Mouse (Mus musculus) liver, adult 2 months (tissue): ENCODE data around the gene Pls1. TPM values are rescaled to one million over a fixed set of nuclear protein-coding genes. Genes with fewer than 3 reads are reported as not detected.

Source experiments
- DNase-seq: peaks from one replicate; pipeline ENCODE4 v3.0.0-alpha.2; 2011; ENCODE audit warnings: low read depth, low spot score; ENCODE audit errors: extremely low read depth
- H3K27ac ChIP-seq: fragments of 200-500 bp; replicated peaks from 2 replicates; pipeline ENCODE4 v1.5.1; 2012; ENCODE audit warnings: low read depth, mild to moderate bottlenecking, control low read depth, inconsistent platforms, low read length; ENCODE audit not compliant: insufficient read depth
- H3K27me3 ChIP-seq: fragments of 200-500 bp; 2 replicates; pipeline ENCODE4 v1.6.1; 2012; ENCODE audit warnings: mild to moderate bottlenecking, moderate library complexity, low read length, inconsistent platforms; ENCODE audit not compliant: control insufficient read depth, insufficient read depth
- H3K36me3 ChIP-seq: fragments of 200-500 bp; 2 replicates; pipeline ENCODE4 v1.6.1; 2012; ENCODE audit warnings: low read length, inconsistent platforms; ENCODE audit not compliant: control insufficient read depth, insufficient read depth
- H3K4me1 ChIP-seq: fragments of 200-500 bp; 2 replicates; pipeline ENCODE4 v1.6.1; 2011; ENCODE audit warnings: low read length; ENCODE audit not compliant: control insufficient read depth, insufficient read depth
- H3K4me3 ChIP-seq: fragments of 200-500 bp; 2 replicates; pipeline ENCODE4 v1.5.1; 2011; ENCODE audit warnings: low read depth, mild to moderate bottlenecking, control low read depth, low read length, moderate library complexity; ENCODE audit not compliant: insufficient read depth
- H3K79me2 ChIP-seq: fragments of 200-500 bp; 2 replicates; pipeline ENCODE4 v1.6.1; 2012; ENCODE audit warnings: inconsistent platforms, mild to moderate bottlenecking, low read length, moderate library complexity; ENCODE audit not compliant: control insufficient read depth, insufficient read depth
- H3K9ac ChIP-seq: fragments of 200-500 bp; 2 replicates; pipeline ENCODE4 v1.6.1; 2012; ENCODE audit warnings: low read depth, mild to moderate bottlenecking, control low read depth, inconsistent platforms, low read length
- CTCF ChIP-seq: fragments of 200-500 bp; IDR thresholded peaks from 2 replicates; pipeline ENCODE4 v1.5.1; 2011; ENCODE audit warnings: low read depth, low read length, control low read depth
- POLR2A ChIP-seq: fragments of 200-500 bp; IDR thresholded peaks from 2 replicates; pipeline ENCODE4 v1.6.1; 2011; ENCODE audit warnings: low read length, control low read depth; ENCODE audit not compliant: insufficient read depth; ENCODE audit errors: extremely low read depth
- whole genome bisulfite sequencing: fragments of 180-500 bp; shearing (Covaris S2); methylation state at CpG from one replicate; pipeline ENCODE4 v1.1.7; 2018; 5-methylcytosine and 5-hydroxymethylcytosine counted together
- polyA plus RNA-seq: library from polyadenylated mRNA; depleted of rRNA; stranded (reverse); fragments of >200 nt; gene quantifications from 2 replicates; pipeline ENCODE4 v1.2.3, GENCODE M21; 2012
- total RNA-seq: library from RNA; depleted of rRNA; stranded (reverse); fragments of >200 nt; gene quantifications from 2 replicates; pipeline ENCODE4 v1.2.3, GENCODE M21; 2014

The Pls1 gene
- total and polyA plus RNA-seq, 2 experiments = 0.44 to 2.2 TPM

DNA sequence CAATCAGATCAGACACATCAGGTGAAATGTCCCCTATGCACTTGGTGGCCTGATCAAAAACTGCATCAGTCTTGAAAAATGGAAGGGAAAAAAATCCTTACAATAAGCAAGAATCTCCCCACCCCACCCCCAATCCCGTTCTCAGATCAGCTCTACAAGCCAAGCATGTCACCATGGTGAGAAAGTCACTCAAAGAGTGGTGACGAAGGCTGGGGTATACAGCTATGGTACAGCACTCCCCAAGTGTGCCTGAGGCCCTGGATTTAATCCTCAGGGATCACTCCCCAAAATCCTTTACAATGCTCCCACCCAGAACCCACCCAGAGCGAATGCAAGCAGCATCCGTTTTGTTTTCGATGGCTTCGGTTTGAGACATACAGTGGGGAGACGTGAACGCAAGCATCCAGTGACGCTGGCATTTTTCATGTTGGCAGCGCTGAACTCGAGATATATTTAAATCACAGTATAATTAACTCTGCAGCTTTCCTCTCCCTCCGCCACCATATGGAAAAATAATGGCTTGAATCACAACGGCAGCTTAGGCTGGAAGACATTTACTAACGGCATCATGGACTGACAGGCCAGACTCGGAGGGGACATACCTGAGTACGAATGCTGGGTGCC lies 60.1 kb downstream of the Pls1 start:
- Histone ChIP-seq H3K27ac (no peak overlapping the region), H3K9ac (no peak overlapping the region), H3K4me3 (no peak overlapping the region), H3K27me3 (no peaks in the 10 kb centered on the region), H3K79me2 (no peaks in the 10 kb centered on the region), H3K36me3 (no peaks in the 10 kb centered on the region), H3K4me1 (no peaks in the 10 kb centered on the region)
- DNase-seq = no peak
- 90% methylated on average over 16 of the region's 16 CpGs for WGBS
- TF ChIP-seq POLR2A (no peak), CTCF (no peak)

DNA sequence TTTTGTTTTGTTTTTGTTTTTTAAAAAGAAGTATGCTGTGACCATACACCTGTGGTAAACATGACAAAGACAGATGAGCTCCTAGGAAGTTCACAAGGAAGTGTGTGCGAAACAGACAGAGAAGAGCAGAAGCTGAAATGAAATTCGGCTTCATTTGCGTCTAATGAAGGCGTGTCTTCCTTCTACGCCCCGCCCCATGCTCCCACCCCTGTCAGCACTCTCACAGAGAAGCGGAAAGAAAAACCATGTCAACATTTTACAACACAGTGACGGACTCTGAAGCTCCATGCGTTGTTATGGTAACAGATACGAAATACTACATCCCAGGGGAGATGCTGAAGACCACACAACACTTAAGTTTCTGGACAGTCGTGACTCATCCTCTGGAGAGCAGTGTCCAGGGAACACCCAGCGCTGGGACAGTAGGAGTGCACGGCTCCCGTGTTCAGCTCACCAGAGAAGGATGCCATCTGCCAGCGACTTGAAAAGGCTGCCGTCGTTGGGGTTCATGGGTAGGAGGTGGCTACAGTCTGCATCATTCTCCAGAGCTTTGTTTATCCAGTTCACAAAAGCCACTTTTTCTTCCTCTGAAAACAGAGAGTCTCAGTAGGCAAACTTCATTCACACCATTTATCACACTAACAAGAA lies 61.3 kb downstream of the Pls1 start:
- no peak for TF ChIP-seq POLR2A
- no peak for TF ChIP-seq CTCF
- no peak for DNase-seq
- no peak overlapping the region for H3K4me3 ChIP-seq
- WGBS = 81% methylated on average over 17 of the region's 17 CpGs
- H3K27ac ChIP-seq = no peak overlapping the region
- H3K79me2 ChIP-seq = no peaks in the 10 kb centered on the region
- H3K27me3 ChIP-seq = no peaks in the 10 kb centered on the region
- H3K36me3 ChIP-seq = no peaks in the 10 kb centered on the region
- no peaks in the 10 kb centered on the region for H3K4me1 ChIP-seq
- no peak overlapping the region for H3K9ac ChIP-seq

DNA sequence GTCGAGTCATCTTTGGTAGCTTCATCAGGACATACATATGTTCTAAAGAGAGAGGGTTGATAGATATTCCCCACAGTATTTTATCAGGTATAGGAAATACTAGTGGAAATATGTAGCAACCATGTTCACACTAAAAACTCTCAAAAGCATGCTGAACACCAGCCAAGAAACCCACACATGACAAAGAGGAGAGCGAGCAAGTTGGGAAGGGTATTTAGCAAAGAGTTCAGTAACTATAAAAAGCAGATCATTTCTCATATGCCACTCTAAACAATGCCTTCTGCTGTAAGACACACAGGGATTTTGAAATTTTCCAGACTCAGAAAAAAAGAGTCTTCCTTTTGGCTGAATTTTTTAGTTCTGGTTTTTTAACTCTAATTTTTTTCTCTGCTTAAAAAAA lies 73.4 kb downstream of the Pls1 start:
- Histone ChIP-seq H3K4me3 (no peak overlapping the region), H3K27me3 (no peaks in the 10 kb centered on the region), H3K36me3 (no peaks in the 10 kb centered on the region), H3K27ac (no peak overlapping the region), H3K9ac (no peak overlapping the region), H3K79me2 (no peaks in the 10 kb centered on the region), H3K4me1 (no peaks in the 10 kb centered on the region)
- TF ChIP-seq CTCF = no peak
- TF ChIP-seq POLR2A = no peak
- no peak for DNase-seq
- WGBS = 84% methylated on average over 2 of the region's 2 CpGs

DNA sequence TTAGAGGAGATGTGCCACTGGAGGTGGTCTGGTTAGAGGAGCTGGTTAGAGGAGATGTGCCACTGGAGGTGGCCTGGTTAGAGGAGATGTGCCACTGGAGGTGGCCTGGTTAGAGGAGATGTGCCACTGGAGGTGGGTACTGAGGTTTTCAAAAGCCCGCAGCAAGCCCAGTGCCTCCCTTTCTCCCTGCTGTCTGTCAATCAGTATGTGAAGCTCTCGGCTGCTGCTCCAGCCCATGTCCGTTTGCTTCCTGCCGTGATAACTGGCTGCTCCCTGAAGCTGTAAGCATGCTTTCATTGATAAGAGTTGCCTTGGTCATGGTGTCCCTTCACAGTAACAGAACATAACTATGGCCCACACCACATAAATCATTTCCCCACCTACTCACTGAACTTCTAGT lies 81.9 kb downstream of the Pls1 start:
- no peaks in the 10 kb centered on the region for H3K36me3 ChIP-seq
- 68% methylated on average over 4 of the region's 4 CpGs for WGBS
- H3K9ac ChIP-seq = no peak overlapping the region
- TF ChIP-seq CTCF = no peak
- no peak for TF ChIP-seq POLR2A
- H3K27ac ChIP-seq = no peak overlapping the region
- no peaks in the 10 kb centered on the region for H3K79me2 ChIP-seq
- no peak overlapping the region for H3K4me3 ChIP-seq
- no peak for DNase-seq
- no peaks in the 10 kb centered on the region for H3K27me3 ChIP-seq
- no peaks in the 10 kb centered on the region for H3K4me1 ChIP-seq

DNA sequence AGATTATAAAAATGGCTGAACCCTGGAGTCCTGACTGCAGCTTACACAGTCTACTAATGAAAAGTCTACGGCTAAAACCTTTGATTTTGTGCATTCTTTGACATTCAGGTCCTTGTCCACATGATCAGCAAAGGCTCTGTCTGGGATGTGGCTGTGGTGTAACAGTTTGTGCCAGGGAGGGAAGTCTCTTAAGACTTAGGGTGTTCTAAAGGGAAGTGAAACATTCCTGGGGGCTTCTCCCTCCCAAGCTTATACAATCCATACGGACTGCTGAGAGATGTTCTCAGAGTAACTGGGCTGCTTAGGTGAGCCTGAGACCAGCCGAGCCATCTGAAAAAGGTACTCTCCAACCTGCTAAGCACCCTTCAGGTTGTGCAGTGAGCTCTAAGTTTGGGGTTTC lies 82.9 kb downstream of the Pls1 start:
- DNase-seq = no peak
- Histone ChIP-seq H3K27me3 (no peaks in the 10 kb centered on the region), H3K27ac (no peak overlapping the region), H3K4me3 (no peak overlapping the region), H3K36me3 (no peaks in the 10 kb centered on the region), H3K9ac (no peak overlapping the region), H3K4me1 (no peaks in the 10 kb centered on the region), H3K79me2 (no peaks in the 10 kb centered on the region)
- WGBS = 91% methylated on average over 3 of the region's 3 CpGs
- TF ChIP-seq POLR2A = no peak
- no peak for TF ChIP-seq CTCF

DNA sequence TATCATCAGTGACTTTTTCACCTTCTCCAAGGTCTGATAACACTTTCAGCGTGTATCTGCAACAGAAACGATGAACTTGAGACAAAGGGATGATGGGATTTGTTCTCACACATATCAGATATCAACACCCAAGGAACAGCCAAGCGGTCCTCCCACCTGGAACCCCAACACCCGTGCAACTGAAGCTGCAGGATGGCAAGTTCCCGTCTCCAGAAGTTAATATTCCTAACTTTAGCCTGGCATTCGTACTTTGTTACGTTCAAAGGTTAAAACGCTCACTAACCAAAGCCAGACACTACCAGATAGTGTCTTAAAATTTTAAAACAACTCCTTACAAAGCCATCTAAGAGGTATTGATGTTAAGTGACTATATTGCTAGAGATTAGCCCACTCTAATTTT lies 83.7 kb downstream of the Pls1 start:
- WGBS = 86% methylated on average over 8 of the region's 8 CpGs

More for the DNA sequence above, 83.7 kb downstream of the Pls1 start:
- Histone ChIP-seq H3K9ac (no peak overlapping the region), H3K79me2 (no peaks in the 10 kb centered on the region), H3K4me1 (no peaks in the 10 kb centered on the region), H3K4me3 (no peak overlapping the region), H3K27ac (no peak overlapping the region), H3K27me3 (no peaks in the 10 kb centered on the region), H3K36me3 (no peaks in the 10 kb centered on the region)
- TF ChIP-seq CTCF = no peak
- no peak for DNase-seq
